Mouse (Mus musculus): ENCODE data around the gene Tspan32.

- TF ChIP-seq POLR2A (IDR thresholded peaks at IDR 0.05; ENCODE audit: control insufficient read depth, low read depth, low read length), result peak; percentile 68
- TF ChIP-seq CTCF (IDR thresholded peaks at IDR 0.05; ENCODE audit: control insufficient read depth, insufficient read depth, insufficient replicate concordance, low read depth, low read length), result no peak
These were observed 64.2 kb downstream of the Tspan32 start, which contains the start of gene Tssc4 for GRCm38 (mm10) chr7:143068882-143069591.

Data from testis, adult 2 months (tissue).